Mouse (Mus musculus) intestine, embryonic 16.5 days (tissue): Measurements from ENCODE around the gene Zdhhc14. TPM values are rescaled to one million over a fixed set of nuclear protein-coding genes. Genes with fewer than 3 reads are reported as not detected.

Source experiments
- ATAC-seq: fragments of 200-750 bp; cut with Nextera tagmentation; 2 replicates; pipeline ENCODE4 v1.8.0; 2017; ENCODE audit warnings: moderate TSS enrichment, moderate library complexity
- H3K27ac ChIP-seq: fragments of 300-500 bp; sonication (generic); 2 replicates; pipeline ENCODE4 v1.5.1; 2014; ENCODE audit warnings: mild to moderate bottlenecking, low read length
- H3K27me3 ChIP-seq: fragments of 300-500 bp; sonication (generic); replicated peaks from 2 replicates; pipeline ENCODE4 v1.6.1; 2014; ENCODE audit warnings: low read length, control low read depth, mixed read lengths; ENCODE audit not compliant: control insufficient read depth, insufficient read depth
- H3K36me3 ChIP-seq: fragments of 300-500 bp; sonication (generic); 2 replicates; pipeline ENCODE4 v1.6.1; 2014; ENCODE audit warnings: low read length, control low read depth; ENCODE audit not compliant: control insufficient read depth, insufficient read depth
- H3K4me1 ChIP-seq: fragments of 300-500 bp; sonication (generic); 2 replicates; pipeline ENCODE4 v1.6.1; 2014; ENCODE audit warnings: low read length, control low read depth, mixed read lengths; ENCODE audit not compliant: control insufficient read depth, insufficient read depth
- H3K4me2 ChIP-seq: fragments of 300-500 bp; sonication (generic); 2 replicates; pipeline ENCODE4 v1.6.1; 2014; ENCODE audit warnings: low read depth, low read length, control low read depth
- H3K4me3 ChIP-seq: fragments of 300-500 bp; sonication (generic); 2 replicates; pipeline ENCODE4 v1.5.1; 2014; ENCODE audit warnings: mild to moderate bottlenecking, low read length
- H3K9ac ChIP-seq: fragments of 300-500 bp; sonication (generic); 2 replicates; pipeline ENCODE4 v1.6.1; 2014; ENCODE audit warnings: low read depth, low read length
- H3K9me3 ChIP-seq: fragments of 300-500 bp; sonication (generic); 2 replicates; pipeline ENCODE4 v1.6.1; 2016; ENCODE audit warnings: low read length, control low read depth; ENCODE audit not compliant: control insufficient read depth
- WGBS: fragments of 180-500 bp; shearing (Covaris S2); extraction: QIAGEN DNeasy Blood & Tissue Kit; methylation state at CpG from one replicate; pipeline ENCODE4 v1.1.7; 2014; 5-methylcytosine and 5-hydroxymethylcytosine counted together
- polyA plus RNA-seq: library from polyadenylated mRNA; unstranded; fragments of >200 nt; fragmentation: Nextera tagmentation; extraction: Ambion mirVana; gene quantifications from 2 replicates; pipeline ENCODE4 v1.2.1, GENCODE M21; 2015

Zdhhc14 gene
- polyA plus RNA-seq, 1 experiment from 2014 or later = 0.48 TPM

- 79% methylated on average over 9 of the region's 9 CpGs for WGBS
- H3K27me3 ChIP-seq = no peaks in the 10 kb centered on the region
- H3K27ac ChIP-seq = no peak overlapping the region
- H3K36me3 ChIP-seq = no peaks in the 10 kb centered on the region
- H3K4me1 ChIP-seq = no peaks in the 10 kb centered on the region
- H3K4me3 ChIP-seq = no peak overlapping the region
- ATAC-seq = no peak
- no peak overlapping the region for H3K4me2 ChIP-seq
- no peaks in the 10 kb centered on the region for H3K9me3 ChIP-seq
- no peak overlapping the region for H3K9ac ChIP-seq
Measured at GRCm38 (mm10) chr17:5653981-5654380, 161.6 kb downstream of the Zdhhc14 start.

DNA sequence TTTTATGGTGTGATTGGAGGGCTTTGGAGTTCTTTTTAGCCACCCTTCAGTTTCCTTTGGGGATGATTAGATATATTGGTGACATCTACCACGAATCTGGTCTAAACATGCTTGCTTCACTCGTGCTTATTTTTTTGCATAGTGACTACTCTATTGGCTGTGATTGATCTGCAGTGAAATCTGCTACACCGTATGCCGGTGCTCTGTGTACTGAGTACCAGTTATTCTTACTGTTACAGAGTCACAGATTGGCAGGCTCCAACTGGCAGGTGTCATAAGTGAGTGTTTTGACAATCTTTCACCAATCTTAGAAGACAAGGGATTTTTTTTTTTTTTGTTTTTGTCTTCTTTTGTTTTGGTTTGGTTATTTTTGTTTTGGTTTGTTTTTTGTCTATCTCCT is 163.2 kb downstream of the Zdhhc14 start:
- no peak for ATAC-seq
- Histone ChIP-seq H3K27me3 (no peaks in the 10 kb centered on the region), H3K4me1 (no peaks in the 10 kb centered on the region), H3K27ac (no peak overlapping the region), H3K4me3 (no peak overlapping the region), H3K9me3 (no peaks in the 10 kb centered on the region), H3K4me2 (no peak overlapping the region), H3K36me3 (no peaks in the 10 kb centered on the region), H3K9ac (no peak overlapping the region)
- WGBS = 91% methylated on average over 4 of the region's 4 CpGs

DNA sequence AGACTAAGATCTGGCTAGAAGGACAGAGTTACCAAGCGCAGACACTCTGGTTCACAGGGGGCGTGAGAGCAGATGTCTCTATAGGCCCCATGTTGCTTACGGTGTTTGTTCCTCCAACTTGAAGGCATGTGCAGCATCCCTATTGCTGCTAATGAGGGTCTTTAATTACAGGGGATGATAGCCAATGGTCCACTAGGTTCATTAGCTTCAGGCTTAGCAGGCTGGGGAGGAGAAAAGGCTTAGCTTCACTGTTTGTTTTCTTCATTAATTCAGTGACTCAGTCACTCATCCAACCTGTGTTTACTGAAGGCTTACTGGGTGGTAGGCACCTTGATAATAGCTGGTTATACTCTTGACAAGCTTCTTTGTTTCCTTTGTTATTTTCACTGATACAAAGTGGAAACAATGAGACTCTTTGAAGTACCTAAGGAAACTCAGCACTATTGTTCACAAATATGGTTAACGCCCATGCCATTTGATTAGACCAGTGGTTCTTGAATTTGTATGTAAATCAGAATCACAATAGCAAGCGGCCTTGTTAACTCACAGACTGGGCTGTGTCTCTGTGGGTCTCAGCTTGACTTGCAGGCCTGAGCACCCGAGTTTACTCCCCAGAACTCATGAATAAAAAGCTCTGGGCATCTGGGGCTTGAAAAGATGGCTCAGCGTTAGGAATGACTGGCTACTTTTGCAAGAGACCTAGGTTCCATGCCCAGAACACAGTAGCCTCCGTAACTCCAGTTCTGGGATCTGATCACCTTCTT is 168.1 kb downstream of the Zdhhc14 start:
- no peaks in the 10 kb centered on the region for H3K36me3 ChIP-seq
- no peak overlapping the region for H3K4me2 ChIP-seq
- WGBS = 63% methylated on average over 8 of the region's 8 CpGs
- no peaks in the 10 kb centered on the region for H3K9me3 ChIP-seq
- H3K27ac ChIP-seq = no peak overlapping the region
- H3K4me3 ChIP-seq = no peak overlapping the region
- no peak overlapping the region for H3K9ac ChIP-seq
- no peaks in the 10 kb centered on the region for H3K4me1 ChIP-seq
- no peaks in the 10 kb centered on the region for H3K27me3 ChIP-seq
- no peak for ATAC-seq

DNA sequence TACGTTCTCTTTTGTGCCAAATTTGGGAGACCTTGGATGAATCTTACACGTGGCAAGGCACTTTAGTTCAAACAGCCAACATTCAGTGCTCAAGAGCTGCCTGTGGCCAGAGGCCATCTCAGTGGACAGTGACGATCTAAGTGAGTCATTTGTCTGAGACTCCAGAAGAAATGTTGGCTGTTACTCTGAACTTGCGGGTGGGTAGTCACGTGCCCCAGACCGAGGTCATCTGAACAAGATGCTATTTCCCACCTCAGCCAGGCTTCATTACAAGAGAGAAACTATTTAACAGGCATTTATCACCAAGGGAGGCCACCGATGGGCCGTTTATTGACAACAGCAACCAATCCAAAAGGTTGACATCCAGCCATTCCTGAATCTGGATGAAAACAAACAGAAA is 174.3 kb downstream of the Zdhhc14 start:
- Histone ChIP-seq H3K27me3 (no peaks in the 10 kb centered on the region), H3K4me2 (no peak overlapping the region), H3K4me1 (no peaks in the 10 kb centered on the region), H3K9me3 (no peaks in the 10 kb centered on the region), H3K27ac (no peak overlapping the region), H3K9ac (no peak overlapping the region), H3K36me3 (no peaks in the 10 kb centered on the region), H3K4me3 (no peak overlapping the region)
- WGBS = 75% methylated on average over 8 of the region's 8 CpGs
- no peak for ATAC-seq

DNA sequence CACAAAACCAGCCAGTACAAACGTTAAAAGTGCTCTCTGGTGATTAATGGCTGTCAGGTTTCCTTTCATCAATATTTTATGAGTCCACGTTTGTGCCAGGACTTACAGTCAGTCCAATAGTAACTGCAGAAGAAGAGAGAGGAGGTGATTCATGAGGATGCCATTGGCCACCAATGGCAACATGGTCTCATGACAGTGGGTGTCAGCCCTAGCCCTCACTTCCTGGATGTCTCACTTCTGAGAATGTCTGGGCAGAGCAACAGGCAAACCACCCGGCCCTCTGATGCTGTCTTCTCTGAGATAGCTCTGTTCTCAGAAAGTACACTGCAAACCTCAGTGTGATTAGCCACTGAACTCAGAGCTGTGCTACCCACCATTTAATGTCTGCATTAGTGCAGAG is 176.1 kb downstream of the Zdhhc14 start:
- Histone ChIP-seq H3K36me3 (no peaks in the 10 kb centered on the region), H3K9ac (no peak overlapping the region), H3K27me3 (no peaks in the 10 kb centered on the region), H3K9me3 (no peaks in the 10 kb centered on the region), H3K4me3 (no peak overlapping the region), H3K27ac (no peak overlapping the region), H3K4me2 (no peak overlapping the region), H3K4me1 (no peaks in the 10 kb centered on the region)
- WGBS = 36% methylated on average over 3 of the region's 3 CpGs
- no peak for ATAC-seq

DNA sequence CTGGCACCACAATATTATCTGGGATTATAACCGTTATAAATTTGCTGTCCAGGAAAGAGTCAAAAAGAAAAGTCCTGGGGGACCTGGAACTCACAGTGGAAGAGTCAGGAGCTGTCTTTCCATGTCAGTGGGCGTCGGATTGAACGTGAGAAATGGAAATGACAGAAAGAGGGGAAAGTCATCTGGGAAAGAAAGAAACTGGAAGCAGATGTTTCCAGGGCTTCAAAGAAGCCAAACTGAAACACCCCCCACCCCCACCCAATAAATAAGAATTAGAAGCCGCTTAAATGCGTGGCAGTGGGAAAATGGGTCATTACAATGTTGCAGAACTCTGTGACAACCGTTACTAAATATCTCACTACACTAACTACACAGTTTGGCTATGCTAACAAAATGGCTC is 176.6 kb downstream of the Zdhhc14 start:
- H3K9me3 ChIP-seq = no peaks in the 10 kb centered on the region
- H3K4me3 ChIP-seq = no peak overlapping the region
- no peaks in the 10 kb centered on the region for H3K36me3 ChIP-seq
- no peak overlapping the region for H3K9ac ChIP-seq
- H3K4me2 ChIP-seq = no peak overlapping the region
- H3K27ac ChIP-seq = no peak overlapping the region
- 75% methylated on average over 7 of the region's 7 CpGs for WGBS
- H3K27me3 ChIP-seq = no peaks in the 10 kb centered on the region
- ATAC-seq = no peak
- H3K4me1 ChIP-seq = no peaks in the 10 kb centered on the region

- no peak overlapping the region for H3K27ac ChIP-seq
- no peak for ATAC-seq
- no peaks in the 10 kb centered on the region for H3K27me3 ChIP-seq
- no peak overlapping the region for H3K9ac ChIP-seq
- WGBS = 69% methylated on average over 8 of the region's 8 CpGs
- no peaks in the 10 kb centered on the region for H3K4me1 ChIP-seq
- H3K36me3 ChIP-seq = no peaks in the 10 kb centered on the region
- no peak overlapping the region for H3K4me2 ChIP-seq
- H3K9me3 ChIP-seq = no peaks in the 10 kb centered on the region
- no peak overlapping the region for H3K4me3 ChIP-seq
Measured at GRCm38 (mm10) chr17:5675951-5676350, 183.6 kb downstream of the Zdhhc14 start.

- Histone ChIP-seq H3K4me3 (no peak overlapping the region), H3K9ac (no peak overlapping the region), H3K27me3 (no peaks in the 10 kb centered on the region), H3K9me3 (no peaks in the 10 kb centered on the region), H3K36me3 (no peaks in the 10 kb centered on the region), H3K4me2 (no peak overlapping the region), H3K27ac (no peak overlapping the region), H3K4me1 (no peaks in the 10 kb centered on the region)
- 35% methylated on average over 1 of the region's 1 CpGs for WGBS
- no peak for ATAC-seq
Measured at GRCm38 (mm10) chr17:5679315-5679714, 187.0 kb downstream of the Zdhhc14 start.

DNA sequence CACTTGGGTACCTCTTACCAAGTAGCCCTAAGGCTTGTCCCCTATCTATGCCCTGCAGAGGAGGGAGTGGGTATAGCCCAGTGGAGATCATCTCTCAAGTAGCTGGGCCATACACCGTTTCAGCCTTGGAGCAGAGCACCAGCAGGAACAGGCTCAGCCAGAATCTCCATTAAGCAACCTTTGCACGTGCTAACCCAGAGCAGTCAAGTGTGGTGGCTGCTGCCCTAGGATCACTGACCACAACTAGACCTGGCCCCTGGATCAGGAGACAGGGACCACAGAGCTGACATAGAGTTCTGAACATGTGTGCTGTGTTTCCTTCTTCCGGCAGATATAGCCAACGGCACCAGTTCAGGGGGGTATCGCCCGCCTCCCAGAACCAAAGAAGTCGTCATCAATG is 193.0 kb downstream of the Zdhhc14 start:
- H3K27me3 ChIP-seq = no peaks in the 10 kb centered on the region
- no peaks in the 10 kb centered on the region for H3K9me3 ChIP-seq
- H3K9ac ChIP-seq = no peak overlapping the region
- no peak overlapping the region for H3K4me3 ChIP-seq
- 93% methylated on average over 7 of the region's 7 CpGs for WGBS
- H3K36me3 ChIP-seq = no peaks in the 10 kb centered on the region
- no peak overlapping the region for H3K4me2 ChIP-seq
- H3K27ac ChIP-seq = no peak overlapping the region
- H3K4me1 ChIP-seq = no peaks in the 10 kb centered on the region
- no peak for ATAC-seq

- Histone ChIP-seq H3K4me1 (no peaks in the 10 kb centered on the region), H3K4me3 (no peak overlapping the region), H3K27ac (no peak overlapping the region), H3K27me3 (no peaks in the 10 kb centered on the region), H3K9ac (no peak overlapping the region), H3K4me2 (no peak overlapping the region), H3K9me3 (no peaks in the 10 kb centered on the region), H3K36me3 (no peaks in the 10 kb centered on the region)
- ATAC-seq = no peak
- WGBS = 89% methylated on average over 4 of the region's 4 CpGs
Measured at GRCm38 (mm10) chr17:5687810-5688209, 195.5 kb downstream of the Zdhhc14 start.
